Mouse (Mus musculus) heart, postnatal 0 days (tissue): Measurements from ENCODE around the gene Efhc1.

Experiments
- CTCF ChIP-seq: IDR thresholded peaks from 2 replicates; pipeline ENCODE4 v1.5.1; 2016; ENCODE audit warnings: antibody characterized with exemption, control low read depth, low read depth
- EP300 ChIP-seq: IDR thresholded peaks from 2 replicates; pipeline ENCODE4 v1.6.1; 2016; ENCODE audit warnings: antibody characterized with exemption, low read depth

GRCm38 (mm10) chr1:21014463-21014862 lies 63.0 kb downstream of the Efhc1 start:
- TF ChIP-seq CTCF: no peak
- TF ChIP-seq EP300: no peak
